Mouse (Mus musculus) lung, postnatal 25 days (tissue): ENCODE data around the gene Oas1g.
"Not testable (repeated sequence)": the region's sequence is repeated elsewhere in the genome, so short reads cannot be mapped to it uniquely, and the experiment has no call there.

Experiments
- DNase-seq: peaks from one replicate; pipeline ENCODE4 v3.0.0; 2022; ENCODE audit warnings: low spot score

The Oas1g gene

DNA sequence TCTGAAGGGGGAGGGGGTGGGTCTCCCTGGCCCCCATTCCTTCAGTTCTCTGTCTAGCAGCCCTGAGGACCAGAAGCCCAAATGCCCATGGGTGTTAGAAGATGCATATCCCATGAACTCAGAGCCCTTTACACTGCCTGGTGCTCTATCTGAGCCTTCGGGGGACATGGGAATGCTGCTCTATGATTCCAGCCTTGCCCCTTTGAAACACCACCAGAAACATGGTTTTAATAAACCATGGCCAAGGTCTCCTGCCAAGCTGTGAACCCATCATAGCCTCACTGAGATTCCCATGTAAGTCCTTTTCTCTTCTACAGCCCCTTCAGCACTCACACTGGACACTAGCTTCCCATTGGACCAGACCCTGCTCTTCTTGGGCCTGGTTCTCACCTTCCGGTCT is 2.6 kb upstream of the Oas1g start:
- no peak for DNase-seq

DNA sequence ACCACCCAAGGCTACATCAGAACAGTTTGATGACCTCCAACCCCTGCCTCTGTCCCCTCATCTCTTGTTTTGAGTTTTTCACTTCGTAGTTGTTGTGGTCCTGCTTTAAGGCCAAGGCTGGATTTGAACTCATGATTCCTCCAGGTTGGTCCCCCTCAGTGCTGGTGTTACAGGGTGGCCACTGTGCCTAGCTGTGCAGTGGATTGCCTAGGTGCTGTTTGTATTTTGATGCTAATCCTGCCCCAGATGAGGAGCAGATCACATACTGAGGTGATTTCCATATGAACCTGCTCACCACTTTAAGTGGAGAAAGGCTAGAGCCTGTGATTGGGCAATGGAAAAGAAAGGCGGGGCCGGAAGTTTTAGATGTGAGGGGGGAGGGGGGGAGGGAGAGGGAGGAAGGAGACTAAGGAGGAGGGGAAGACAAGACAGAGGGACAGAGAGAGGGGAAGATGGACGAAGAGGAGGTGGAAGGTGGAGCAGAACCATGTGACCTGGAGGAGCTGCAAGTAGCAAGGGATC is 942 bp upstream of the Oas1g start:
- DNase-seq = not testable (repeated sequence)

DNA sequence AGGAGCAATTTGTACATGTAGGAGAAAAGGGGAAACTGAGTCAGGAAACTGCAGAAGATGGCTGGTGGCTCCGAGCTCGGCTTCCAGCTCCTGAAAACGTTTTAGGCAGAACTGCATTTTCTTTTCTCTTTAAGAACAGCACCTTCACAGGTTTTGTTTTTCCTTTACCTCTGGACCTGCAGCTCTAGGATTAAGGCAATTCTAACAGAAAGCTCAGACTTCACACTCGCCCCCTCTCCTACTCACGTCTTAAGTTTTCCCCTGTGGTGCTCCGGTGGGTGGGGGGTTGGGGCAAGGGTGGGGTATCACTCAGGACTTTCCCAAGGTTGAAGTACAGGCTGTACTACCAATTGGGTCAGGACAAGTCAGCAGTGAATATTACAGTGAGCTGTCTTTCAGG is 418 bp upstream of the Oas1g start:
- no peak for DNase-seq

DNA sequence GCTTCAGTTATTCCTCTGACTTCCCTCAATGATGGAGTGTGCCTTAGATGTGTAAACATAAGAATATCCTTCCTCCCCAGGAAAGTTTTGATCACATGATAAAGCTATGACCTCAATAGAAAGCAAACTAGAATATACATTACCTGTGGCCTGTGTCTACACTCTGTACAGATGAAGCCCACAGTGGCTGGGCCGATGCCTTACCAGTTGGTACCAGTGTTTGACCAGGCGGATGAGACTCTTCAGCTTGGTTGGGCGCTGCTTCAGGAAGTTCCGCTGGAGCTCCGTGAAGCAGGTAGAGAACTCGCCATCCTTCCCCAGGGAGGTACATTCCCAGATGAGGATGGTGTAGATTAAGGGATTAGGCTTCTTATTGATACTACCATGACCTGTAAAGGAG is 5.7 kb downstream of the Oas1g start:
- not testable (repeated sequence) for DNase-seq

DNA sequence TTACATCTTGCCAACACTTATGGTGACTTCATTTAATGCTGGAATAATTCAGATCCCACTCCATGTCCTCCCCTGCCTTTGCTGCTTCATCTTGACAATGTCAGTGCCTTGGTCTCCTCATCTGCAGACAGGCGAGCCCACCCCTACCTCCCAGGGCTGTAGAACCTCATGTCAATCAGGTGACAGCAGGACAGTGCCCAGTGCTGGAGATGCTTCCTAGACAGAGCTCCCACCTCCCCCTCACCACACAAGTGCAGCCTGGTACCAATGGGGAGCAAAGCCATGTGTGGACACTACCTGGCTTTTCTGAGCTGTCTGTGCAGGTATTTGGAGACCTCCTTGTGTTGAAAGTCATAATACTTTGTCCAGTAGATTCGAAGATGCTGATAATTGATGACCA is 8.6 kb downstream of the Oas1g start:
- not testable (repeated sequence) for DNase-seq

DNA sequence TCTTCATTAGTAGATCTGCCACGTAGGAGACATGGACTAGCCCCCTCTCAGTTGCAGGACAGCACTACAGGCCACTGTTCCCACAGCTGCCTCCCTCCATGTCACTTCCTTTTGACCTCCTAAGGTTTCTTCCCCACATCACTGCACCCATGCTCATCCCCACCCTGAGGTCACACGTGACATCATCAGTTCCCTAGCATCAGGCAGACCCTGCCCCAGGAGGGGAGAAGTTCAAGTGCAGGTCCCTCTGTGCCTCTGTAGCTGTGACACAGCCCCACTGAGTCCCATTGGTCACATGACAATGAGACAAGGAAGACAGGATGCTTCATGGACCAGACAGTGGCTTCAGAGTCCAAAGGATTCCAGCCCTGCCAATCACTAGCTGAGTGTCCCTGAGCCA is 10.0 kb downstream of the Oas1g start:
- DNase-seq = not testable (repeated sequence)

DNA sequence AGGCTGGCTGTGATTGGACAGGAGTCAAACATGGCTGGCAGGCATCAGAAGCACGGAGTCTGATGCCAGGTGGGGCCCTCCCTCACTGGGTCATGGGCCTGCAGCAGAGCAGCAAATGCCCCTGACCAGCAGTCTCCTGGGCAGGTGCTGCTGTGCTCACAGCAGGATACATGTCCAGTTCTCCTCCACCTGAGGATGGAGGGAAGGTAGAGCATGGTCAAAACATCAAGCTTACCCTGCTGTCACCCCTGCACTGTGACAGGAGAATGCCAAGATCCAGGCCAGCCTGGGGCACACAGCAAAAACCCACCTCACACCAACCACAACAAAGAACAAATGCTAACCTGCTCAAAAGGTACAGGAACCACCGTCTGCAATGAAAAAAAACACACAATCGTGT is 10.6 kb downstream of the Oas1g start:
- not testable (repeated sequence) for DNase-seq

DNA sequence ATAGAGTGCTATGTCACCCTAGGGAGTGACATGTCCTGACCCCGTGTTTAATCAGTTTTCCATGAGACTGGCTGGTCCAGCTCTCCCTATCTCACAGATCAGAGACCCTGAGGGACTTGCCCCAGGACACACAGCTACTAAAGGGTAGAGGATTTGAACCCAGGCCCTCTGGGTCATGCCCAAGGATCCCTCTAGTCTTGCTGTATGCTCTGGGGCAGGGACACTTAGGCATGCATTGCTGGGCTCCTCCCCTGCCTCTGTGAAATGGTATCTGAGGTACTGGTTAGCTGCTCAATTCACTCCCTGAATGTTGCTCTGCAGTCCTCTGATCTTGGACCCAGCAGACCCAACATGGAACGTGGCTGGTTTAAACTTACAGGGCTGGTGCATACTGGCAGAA is 15.9 kb downstream of the Oas1g start:
- no peak for DNase-seq

DNA sequence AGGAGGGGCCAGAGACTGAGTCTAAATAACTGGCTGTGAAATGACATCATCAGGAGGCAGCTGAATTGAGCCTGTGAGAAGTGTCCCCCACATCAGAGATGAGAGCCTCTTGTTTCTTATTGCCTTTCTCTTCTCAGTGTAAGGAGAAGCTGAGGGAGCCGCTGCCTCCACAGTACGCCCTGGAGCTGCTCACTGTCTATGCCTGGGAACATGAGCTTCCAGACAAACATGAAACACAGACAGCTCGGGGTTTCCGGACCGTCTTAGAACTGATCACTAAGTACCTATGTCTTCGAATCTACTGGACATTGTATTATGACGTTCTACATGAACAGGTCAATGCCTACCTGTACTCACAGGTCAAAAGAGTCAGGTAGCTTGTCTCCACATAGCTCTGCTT is 16.6 kb downstream of the Oas1g start:
- DNase-seq = no peak

DNA sequence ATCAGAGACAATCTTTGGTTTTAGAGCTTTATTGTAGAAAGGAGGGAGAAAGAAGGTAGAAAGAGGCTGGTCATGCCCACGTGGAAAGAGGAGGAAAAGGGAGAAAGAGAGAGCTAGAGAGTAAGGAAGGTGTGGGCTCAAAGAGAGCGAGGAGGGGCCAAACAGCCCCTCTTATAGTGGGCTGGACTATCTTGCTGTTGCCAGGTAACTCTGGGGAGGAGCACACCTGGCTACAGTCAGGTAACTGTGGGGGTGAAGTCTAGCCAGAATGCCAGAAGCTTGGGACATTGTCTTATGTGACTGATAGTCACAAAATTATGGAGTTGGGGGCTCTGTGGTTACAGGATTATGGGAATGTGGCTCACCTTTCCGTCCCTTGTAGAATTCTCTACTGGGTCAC is 17.3 kb downstream of the Oas1g start:
- no peak for DNase-seq

DNA sequence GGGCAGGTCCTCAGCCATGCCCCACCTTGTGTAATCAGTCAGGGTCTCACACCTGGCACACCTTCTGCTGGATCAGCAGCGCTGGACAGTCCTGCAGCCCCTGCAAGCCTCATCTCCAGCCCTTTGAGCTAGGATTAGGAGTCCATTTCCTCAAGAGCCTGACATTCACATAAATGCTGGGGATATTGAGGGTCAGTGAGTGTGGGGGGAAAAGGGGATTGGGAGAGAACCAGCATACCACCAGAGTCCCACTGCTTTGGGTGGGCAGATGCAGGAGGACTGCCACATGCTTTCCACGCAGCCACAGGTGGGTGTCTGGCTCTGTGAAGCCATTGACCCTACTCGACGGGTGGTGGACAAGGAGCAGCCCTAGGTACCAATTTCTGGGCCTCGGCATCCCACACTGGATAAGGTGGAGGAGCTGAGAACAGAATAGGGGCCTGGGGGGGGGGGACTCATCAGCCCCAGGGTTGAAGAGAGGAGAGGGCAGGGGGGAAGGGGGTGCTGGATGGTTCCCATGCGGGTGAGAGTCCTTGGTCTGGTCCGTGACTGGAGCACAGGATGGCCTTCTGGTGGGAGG is 17.9 kb downstream of the Oas1g start:
- no peak for DNase-seq

DNA sequence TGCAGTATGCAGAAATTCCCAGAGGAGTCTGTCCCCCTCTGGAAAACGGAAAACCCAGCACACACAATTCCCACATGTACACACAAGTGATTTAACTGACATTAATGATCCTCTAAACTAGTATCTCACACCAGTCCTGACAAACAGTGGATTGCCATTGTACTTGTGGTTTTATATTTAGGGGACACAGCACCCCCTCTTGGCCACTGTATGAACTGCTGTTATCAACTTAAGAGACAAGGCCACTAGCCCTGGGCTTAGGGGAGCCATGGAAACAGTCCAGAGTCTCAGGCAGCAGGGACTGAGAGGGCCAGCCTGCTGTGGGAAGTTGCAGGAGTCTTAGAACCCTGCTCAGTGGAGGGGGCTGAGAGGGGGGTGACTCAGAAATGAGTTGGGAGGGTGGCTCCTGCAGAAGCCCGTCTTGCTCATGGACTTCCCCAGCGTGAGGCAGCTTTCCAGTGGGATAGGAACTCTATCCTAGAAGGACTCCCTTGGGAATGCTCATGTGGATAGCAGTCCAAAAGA is 22.0 kb downstream of the Oas1g start:
- no peak for DNase-seq

DNA sequence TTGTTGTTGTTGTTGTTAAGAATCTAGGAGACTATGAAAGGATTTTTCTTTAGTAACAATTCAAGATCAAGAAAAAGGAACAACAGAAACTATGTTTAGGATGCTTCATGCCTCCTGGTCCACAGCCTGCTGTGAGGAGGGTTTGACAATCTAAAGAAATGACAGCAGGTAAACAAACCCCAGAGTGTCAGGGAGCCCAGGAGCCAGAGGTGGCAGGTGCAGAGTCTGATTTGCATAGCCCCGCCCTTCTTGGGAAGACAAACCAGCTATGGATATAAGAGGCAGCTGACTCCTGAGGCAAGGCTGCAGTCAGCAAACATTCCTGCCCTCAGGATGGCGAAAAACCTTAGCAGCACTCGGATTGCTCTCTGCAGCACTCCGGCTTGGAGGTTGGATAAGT is 26.3 kb downstream of the Oas1g start, which contains the start of gene Oas1h:
Gene Oas1h (plus strand): TSS at position 301 of the 400 bp plus-strand sequence.
- no peak for DNase-seq

DNA sequence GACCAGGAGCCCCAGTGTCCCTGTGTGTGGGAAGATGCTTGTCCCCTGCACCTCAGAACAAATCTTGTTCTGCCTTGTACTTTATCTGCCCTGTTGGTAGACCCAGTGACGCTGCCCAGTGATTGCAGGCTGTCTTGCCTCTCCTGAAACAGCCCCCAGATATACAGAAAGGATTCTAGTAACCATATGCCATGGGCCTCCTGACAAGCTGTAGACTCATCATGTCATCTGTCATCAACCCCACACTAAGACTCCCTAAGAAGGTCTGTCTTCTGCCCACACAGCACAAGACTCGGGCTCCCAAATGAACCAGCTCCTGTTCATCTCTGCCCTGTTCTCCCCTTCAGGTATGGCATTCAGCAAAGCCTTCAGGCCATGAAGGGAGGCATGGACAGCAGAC is 28.2 kb downstream of the Oas1g start:
- no peak for DNase-seq

DNA sequence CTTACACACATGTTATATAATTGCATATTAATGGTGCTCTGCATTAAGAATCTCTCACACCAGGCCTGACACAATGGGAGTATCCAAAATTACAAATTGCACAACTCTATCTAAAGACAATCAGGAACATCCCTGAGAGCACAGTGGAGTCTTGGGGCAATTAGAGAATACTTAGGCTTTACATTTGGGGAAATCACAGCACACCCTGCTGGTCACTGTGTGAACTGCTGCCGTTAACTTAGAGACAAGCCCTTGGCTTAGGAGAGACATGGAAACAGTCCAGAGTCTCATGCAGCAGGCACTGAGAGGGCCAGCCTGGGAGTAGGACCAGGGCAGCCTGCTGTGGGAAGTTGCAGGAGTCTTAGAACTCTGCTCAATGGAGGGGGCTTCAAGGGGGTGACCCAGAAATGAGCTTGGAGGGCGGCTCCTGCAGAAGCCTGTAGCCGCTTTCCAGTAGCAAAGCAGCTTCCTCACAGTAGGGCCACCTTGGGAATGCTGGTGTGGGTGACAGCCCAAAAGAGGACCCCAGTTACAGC is 37.7 kb downstream of the Oas1g start:
- DNase-seq = peak; percentile 27

DNA sequence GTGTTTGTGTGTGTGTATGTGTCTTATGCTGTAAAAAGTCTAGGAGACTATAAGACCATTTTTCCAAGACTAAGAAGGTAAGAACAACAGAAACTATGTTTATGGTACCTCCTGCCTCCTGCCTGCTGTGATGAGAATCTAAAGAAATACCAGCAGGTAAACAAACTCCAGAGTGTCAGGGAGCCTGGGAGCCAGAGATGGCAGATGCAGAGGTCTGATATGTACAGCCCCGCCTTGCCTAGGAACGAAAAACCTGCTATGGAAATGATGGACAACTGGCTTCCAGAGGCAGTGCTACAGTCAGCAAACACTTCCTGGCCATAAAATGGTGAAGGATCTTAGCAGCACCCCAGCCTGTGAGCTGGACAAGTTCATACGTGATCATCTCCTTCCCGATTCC is 40.3 kb downstream of the Oas1g start, which contains the start of gene Oas1f:
Gene Oas1f (plus strand): TSS at position 301 of the 400 bp plus-strand sequence.
- no peak for DNase-seq

DNA sequence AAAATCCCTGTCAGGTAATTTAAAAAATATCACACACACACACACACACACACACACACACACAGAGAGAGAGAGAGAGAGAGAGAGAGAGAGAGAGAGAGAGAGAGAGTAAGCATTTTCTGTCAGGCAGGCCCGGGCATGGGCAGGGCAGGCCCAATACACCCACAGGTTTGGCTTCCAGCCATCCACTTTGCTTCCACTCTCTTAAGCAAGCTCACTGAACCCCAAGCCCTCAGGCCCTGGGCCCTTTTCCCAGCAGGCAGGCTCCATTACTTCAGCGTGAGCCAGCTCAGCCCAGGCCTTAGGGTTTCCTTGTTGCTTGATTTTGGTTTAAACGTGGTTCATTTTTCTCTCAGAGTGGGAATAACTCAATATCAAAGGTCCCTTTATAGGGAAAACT is 42.7 kb downstream of the Oas1g start:
- peak; percentile 24 for DNase-seq

DNA sequence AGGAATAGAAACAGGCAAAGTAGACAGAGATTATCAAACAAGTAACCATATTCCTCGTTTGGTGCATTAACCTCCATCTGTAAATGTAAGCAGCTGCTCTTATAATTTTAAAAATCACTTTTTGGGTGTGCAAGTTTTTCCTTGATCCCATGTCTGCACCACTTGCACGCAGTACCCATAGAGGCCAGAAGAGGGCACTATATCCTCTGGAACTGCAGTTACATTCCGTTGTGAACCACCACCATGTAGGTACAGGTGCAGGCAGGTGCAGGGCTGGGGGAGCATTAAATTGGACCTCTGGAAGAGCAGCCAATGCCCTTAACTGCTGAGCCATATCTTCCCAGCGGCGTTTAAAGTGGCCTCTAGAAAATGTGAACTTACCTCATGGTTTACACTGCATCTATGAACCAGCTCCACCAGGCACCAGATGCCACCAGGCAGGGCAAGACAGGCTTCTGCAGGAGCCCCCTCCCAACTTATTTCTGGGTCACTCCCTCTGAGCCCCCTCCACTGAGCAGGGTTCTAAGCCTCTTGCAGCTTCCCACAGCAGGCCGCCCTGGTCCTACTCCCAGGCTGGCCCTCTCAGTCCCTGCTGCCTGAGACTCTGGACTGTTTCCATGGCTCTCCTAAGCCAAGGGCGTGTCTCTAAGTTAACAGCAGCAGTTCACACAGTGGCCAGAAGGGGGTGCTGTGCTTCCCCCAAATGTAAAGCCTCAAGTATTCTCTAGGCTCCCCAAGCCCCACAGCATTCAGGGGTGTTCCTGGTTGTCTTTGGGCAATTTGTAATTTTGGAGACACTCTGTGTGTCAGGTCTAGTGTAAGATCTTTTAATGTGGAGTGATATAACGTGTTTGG is 50.5 kb downstream of the Oas1g start:
- peak; percentile 21 for DNase-seq

DNA sequence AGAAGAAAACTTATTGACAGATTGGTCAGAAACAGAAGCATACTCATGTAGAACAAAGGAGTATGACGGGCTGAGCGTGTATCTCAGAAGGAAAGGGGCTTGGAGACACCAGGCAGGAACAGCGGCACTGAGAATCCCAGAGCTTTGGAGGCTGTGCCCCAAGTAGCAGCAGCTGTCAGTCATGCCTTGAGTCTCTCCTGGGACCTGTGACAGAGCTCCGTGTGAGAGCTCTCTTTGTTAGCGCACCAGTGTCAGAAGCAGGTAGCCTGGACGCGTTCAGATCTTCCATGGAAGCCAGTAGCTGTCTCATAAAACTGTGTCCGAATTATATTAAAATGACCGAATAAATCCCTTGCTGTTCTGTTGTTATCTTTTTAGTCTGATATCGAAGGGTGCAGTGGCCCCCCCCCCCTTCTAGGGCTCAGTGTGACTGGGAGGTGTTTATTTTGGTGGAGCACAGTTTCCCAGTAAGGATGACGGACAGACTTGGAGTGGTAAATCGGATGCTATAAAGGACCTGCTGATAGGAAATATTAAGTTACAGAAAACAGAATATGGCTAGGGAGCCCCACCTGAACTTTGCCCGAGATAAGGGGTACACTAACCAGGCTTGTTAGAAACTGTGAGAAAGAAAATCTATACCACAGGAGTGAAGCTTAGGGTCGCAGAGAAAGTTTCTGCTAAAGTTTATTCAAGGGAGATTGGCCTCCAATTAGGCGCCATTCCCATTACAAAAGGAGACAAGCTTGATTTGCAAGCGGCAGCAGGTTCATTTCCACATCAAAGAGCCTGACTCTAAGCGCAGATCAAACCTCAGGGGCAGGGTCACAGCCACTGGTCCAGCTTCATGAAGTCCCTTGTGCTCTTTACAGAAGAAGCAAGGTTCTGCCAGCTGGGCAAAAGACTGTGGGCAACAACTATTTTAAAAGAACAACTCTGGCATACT is 53.8 kb downstream of the Oas1g start:
- no peak for DNase-seq

DNA sequence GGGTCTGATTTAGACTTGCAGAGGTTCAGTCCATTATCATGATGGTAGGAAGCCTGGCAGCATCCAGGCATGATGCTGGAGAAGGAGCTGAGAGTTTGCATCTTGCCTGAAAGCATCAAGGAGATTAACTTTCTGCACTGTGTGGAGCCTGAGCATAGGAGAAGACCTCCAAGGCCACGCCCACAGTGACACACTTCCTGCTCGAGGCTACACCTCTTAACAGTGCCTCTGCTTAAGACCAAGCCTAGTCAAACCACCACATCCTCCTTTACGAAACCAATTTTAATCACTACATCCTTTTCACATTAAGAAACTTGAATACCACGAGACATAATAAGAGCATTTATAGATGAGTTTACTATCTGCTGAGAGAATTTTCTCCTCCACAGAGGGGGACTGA is 56.4 kb downstream of the Oas1g start:
- DNase-seq = no peak
